Mouse (Mus musculus) myocyte (in vitro differentiated cells): ENCODE data around the gene Lce1d.

Experiments
- MYOG ChIP-seq, 3 experiments: IDR thresholded peaks; one replicate each; pipeline ENCODE4 v1.6.1; 2011; ENCODE audit warnings: control low read depth in 2 of 3, low read depth in 2 of 3, mild to moderate bottlenecking in 2 of 3; ENCODE audit not compliant: insufficient read length in 2 of 3, control insufficient read depth in 1 of 3, insufficient read depth in 1 of 3
- USF1 ChIP-seq: IDR thresholded peaks from one replicate; pipeline ENCODE4 v1.6.1; 2011; ENCODE audit warnings: low read depth, mild to moderate bottlenecking, control low read depth, moderate library complexity

- TF ChIP-seq MYOG (IDR thresholded peaks at IDR 0.05; ENCODE audit: control insufficient read depth in 1 of 3, insufficient read depth in 1 of 3, insufficient read length in 2 of 3, low read depth in 2 of 3) (no peak), USF1 (no peak)
Measured at GRCm38 (mm10) chr3:92722631-92723030, 35.6 kb upstream of the Lce1d start.
